13 mouse cellular contexts compared by ENCODE assay signal in genomic region chr7:123046473-123047091, GRCm38 (mm10).
A peak's percentile ranks its signal among the peaks of the same experiment; 100 is the strongest.
DNase-seq lines count a peak whose midpoint lies in the region; ATAC-seq and TF ChIP-seq lines count a peak whose summit lies in the region.
"Had no signal": no experiment of that assay in that cellular context is flagged by ENCODE, and none has a peak within 500 bp of the region (broad histone marks: within the 10 kb centered on the region; RNA-seq: fewer than 3 reads in every experiment).

No protein-coding gene starts in this region.

- H3K27me3 ChIP-seq in cerebellum, adult 2 months (ENCODE audit: control insufficient read depth, insufficient read depth, low read length) = no peaks in the 10 kb centered on the region
- H3K27me3 ChIP-seq in heart, embryonic 14.5 days (ENCODE audit: control insufficient read depth, insufficient read depth, low read length) = peaks cover 5% of the 10 kb centered on the region; the same call in 1 of the 2 replicates
- no peaks in the 10 kb centered on the region for H3K27me3 ChIP-seq in midbrain, embryonic 13.5 days
- H3K27me3 ChIP-seq: limb, embryonic 15.5 days had no signal

- peak overlapping the region; percentile 58 for H3K4me2 ChIP-seq in heart, embryonic 14.5 days (ENCODE audit: low read length)
- H3K4me2 ChIP-seq in midbrain, embryonic 13.5 days (replicated peaks) = no peak overlapping the region
- H3K4me2 ChIP-seq: limb, embryonic 15.5 days had no signal

- no peaks in the 10 kb centered on the region for H3K36me3 ChIP-seq in heart, embryonic 14.5 days (ENCODE audit: control insufficient read depth, insufficient read depth, low read length)
- no peaks in the 10 kb centered on the region for H3K36me3 ChIP-seq in midbrain, embryonic 13.5 days
- H3K36me3 ChIP-seq: limb, embryonic 15.5 days had no signal

- ATAC-seq in cerebellum, adult (ENCODE audit: insufficient number of reproducible peaks, low FRiP score, low TSS enrichment) = no peak
- peak; percentile 89 for ATAC-seq in heart, embryonic 14.5 days (ENCODE audit: insufficient number of reproducible peaks, insufficient read depth, low FRiP score, low read depth)
- ATAC-seq in midbrain, embryonic 13.5 days = no peak

- peak overlapping the region; percentile 16; the same call in 1 of the 2 replicates for H3K27ac ChIP-seq in cerebellum, adult 2 months (ENCODE audit: insufficient read depth, low read length)
- H3K27ac ChIP-seq in heart, embryonic 14.5 days (replicated peaks in 1 of 2; ENCODE audit: control insufficient read depth in 1 of 2, insufficient read depth in 1 of 2, low read depth in 2 of 2, low read length in 2 of 2) = peak overlapping the region; percentile 54 to 84
- H3K27ac ChIP-seq in midbrain, embryonic 13.5 days = no peak overlapping the region
- H3K27ac ChIP-seq: limb, embryonic 15.5 days had no signal

- 73% methylated on average over 13 of the region's 13 CpGs for WGBS in cerebellum, adult 2 months
- WGBS in heart, embryonic 14.5 days = 10% methylated on average over 13 of the region's 13 CpGs
- 76% methylated on average over 13 of the region's 13 CpGs for WGBS in midbrain, embryonic 13.5 days

- H3K9me3 ChIP-seq in heart, embryonic 14.5 days (ENCODE audit: control insufficient read depth, low read length) = 0 out of 2 replicates have a peak, but pooled peaks cover 6% of the 10 kb centered on the region
- no peaks in the 10 kb centered on the region for H3K9me3 ChIP-seq in midbrain, embryonic 13.5 days
- H3K9me3 ChIP-seq: limb, embryonic 15.5 days had no signal

- no peaks in the 10 kb centered on the region; the same call in 1 of the 2 replicates for H3K4me1 ChIP-seq in cerebellum, adult 2 months (ENCODE audit: control insufficient read depth, insufficient read depth, low read length)
- H3K4me1 ChIP-seq in heart, embryonic 14.5 days (ENCODE audit: control insufficient read depth in 2 of 2, insufficient read depth in 2 of 2, low read length in 2 of 2) = peaks cover 8 to 15% of the 10 kb centered on the region in 2 experiments
- no peaks in the 10 kb centered on the region for H3K4me1 ChIP-seq in midbrain, embryonic 13.5 days (replicated peaks)
- H3K4me1 ChIP-seq: limb, embryonic 15.5 days had no signal

- no peak for TF ChIP-seq POLR2A in cerebellum, adult 2 months (IDR thresholded peaks at IDR 0.05; ENCODE audit: borderline replicate concordance, insufficient read depth, low read length)

- no peak for DNase-seq in cerebellum, adult 2 months
- DNase-seq in brain, adult 2 months (ENCODE audit: low read depth, low spot score) = peak; percentile 48
- DNase-seq in lung, postnatal 36 days = peak; percentile 34
- no peak for DNase-seq in cerebellum, adult 9-11 months
- DNase-seq in thymus, postnatal 36 days = no peak
- DNase-seq: adrenal gland, adult 8-10 months; B cell, adult 2 months; cerebellum, adult 8-10 months; kidney, adult 2 months had no signal

- TF ChIP-seq CTCF in cerebellum, adult 2 months (IDR thresholded peaks at IDR 0.05; ENCODE audit: borderline replicate concordance, insufficient read depth, low read depth, low read length) = no peak

- H3K4me3 ChIP-seq in cerebellum, adult 2 months (replicated peaks; ENCODE audit: insufficient read depth, low read depth, low read length) = no peak overlapping the region
- peak overlapping the region; percentile 2 to 26 for H3K4me3 ChIP-seq in heart, embryonic 14.5 days (ENCODE audit: control insufficient read depth in 1 of 2, insufficient read depth in 1 of 2, low read depth in 1 of 2, low read length in 2 of 2)
- H3K4me3 ChIP-seq in midbrain, embryonic 13.5 days (replicated peaks) = no peak overlapping the region
- H3K4me3 ChIP-seq: limb, embryonic 15.5 days had no signal

- H3K9ac ChIP-seq in heart, embryonic 14.5 days (ENCODE audit: low read length) = 0 out of 2 replicates have a peak overlapping the region, but pooled peaks have one; percentile 36
- H3K9ac ChIP-seq in midbrain, embryonic 13.5 days (replicated peaks) = no peak overlapping the region
- H3K9ac ChIP-seq: limb, embryonic 15.5 days had no signal

Comparison
In these comparisons a context has a peak if more than half of its experiments do, and no peak if none do; other contexts are left out.
1. DNase-seq: peak in brain, adult 2 months (single experiment) and lung, postnatal 36 days (single experiment); none in cerebellum, adult 2 months (0 of 2), cerebellum, adult 9-11 months (single experiment) and thymus, postnatal 36 days (0 of 2).
2. H3K4me3 ChIP-seq: peak in heart, embryonic 14.5 days (2 of 2); none in cerebellum, adult 2 months (single experiment) and midbrain, embryonic 13.5 days (single experiment).